Mouse (Mus musculus): Measurements from ENCODE around the gene Noct.
A peak's percentile ranks its signal among the peaks of the same experiment; 100 is the strongest.
"Not testable (repeated sequence)": the region's sequence is repeated elsewhere in the genome, so short reads cannot be mapped to it uniquely, and the experiment has no call there.

Noct gene

DNA sequence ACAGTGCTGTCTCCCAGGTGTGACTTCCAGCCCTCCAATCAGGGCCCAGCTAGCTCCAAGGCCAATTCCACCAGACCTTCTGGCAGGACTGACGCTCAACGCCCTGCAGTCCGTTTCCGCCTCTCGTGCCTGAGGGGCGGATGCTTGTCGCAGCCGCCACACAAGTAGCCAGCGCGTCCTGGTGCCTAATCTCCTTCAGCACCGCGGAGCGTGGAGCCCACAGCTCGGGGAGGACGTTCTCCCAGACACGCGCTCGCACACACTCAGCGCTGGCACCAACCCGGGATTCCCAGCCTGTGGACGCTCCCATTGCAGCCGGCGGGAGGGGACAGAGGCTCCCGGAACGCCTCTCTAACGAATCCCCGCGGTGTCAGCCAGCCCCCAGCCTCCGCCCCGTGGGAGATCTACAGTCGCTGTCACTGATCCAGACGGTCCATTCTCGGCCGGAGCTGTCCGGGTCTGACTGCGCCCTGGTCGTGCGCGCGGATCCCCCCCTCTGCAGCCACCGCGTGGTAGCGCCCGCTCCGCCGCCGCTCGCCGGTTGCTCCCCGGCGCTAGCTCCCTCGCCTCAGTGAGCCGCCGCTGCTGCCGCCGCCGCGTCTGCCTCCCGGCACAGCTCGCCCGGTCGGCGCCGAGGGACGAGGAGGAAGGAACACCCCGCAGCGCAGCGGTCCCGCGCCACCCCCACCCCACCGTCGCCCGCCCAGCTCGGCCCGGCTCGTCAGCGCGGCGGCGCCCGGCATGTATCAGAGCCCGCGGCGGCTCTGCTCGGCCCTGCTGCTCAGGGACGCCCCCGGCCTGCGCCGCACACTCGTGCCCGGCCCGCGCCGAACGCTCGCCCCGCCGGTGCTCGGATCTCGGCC, at the start of gene Noct:
TSS of gene Noct (plus strand) at position 85 of the 863 bp plus-strand sequence.
- peak; percentile 87 to 88 for DNase-seq

DNA sequence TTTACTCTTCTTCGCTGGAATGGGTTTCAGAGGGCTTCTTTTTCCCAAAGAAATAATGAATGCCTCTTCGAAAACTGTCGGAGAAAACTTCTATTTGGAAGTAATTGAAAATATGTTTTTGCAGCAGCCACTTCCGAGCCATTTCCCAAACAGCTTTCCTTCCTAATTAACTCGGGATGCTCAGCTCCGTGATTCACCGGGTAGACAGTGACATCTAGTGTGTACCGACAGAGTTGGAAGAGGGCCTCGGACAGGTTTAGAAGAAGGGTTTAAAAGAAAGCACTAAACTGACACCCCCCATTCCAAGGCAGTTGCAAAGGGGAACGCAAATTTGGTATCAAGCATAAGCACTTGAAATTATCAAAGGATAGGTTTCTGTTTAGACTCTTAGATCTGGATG, 46.1 kb upstream of the Noct start:
- DNase-seq: no peak

DNA sequence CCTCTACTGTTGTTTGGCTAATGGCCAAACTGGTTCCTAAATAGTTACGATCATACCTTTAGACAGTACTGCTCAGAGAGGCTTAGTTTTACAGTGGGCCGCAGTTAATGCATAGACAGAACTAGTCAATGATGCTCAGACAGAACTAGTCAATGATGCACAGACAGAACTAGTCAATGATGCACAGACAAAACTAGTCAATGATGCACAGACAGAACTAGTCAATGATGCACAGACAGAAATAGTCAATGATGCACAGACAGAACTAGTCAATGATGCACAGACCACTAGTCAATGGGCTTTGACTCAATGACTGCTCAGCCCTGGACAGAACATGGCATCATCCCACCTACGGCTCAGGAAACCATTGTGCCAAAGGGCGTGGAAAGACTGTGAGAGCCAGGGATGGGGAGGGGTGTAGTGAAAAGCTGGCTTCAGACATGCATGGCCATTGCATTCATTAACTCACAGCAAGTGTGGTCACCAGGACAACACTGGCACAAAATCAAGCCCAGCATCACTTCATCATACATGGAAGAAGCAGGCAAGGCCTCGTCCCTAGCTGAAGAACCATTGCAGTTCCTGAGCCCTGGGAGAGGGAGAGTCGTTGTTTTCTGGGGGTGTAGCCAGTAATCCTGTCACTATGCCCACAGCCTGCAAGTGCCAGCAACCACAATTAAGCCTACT, 44.6 kb upstream of the Noct start:
- DNase-seq: no peak

DNA sequence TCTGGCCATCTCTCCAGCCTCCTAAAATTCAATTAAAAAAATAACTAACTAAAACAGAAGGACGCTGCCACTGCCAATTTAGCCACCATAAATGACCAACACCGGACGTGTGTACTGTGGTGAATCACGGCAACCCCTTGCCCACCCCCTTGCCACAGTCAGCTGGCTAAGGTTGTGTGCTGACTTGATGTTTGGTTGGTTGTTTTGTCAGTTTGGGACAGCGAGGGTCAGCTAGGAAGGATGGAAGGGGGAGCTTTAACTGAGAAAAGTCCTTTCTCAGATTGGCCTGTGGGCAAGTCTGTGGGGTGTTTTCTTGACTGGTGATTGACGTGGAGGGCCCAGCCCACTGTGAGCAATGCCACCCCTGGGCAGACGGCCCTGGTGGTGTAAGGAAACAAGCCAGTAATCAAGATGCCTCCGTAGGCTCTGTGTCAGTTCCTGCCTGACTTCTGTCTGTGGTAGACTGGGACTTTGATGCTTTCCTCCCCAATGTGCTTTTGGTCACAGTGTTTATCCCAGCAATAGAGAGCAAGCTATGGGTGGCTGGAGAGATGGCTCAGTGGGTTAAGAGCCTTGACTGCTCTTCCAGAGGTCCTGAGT, 43.8 kb upstream of the Noct start:
- no peak for DNase-seq

DNA sequence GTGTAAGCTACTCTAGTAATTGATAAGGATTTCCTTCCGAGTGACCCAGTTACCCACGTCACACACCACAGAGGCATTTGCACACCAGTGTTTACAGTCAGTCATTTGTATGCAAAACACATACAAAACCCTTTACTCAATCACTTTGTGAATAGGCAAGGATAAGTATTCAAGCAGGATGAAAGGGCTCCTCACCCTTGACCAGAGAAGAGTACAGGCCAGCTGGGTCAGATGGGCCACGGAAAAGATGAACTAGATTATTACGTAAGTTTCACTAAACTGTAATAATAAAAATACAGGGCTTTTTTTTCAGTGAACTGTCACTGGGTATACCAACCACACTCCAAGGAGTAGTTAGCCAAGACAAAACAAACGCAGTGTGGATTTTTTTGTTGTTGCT, 41.8 kb upstream of the Noct start:
- DNase-seq: no peak

DNA sequence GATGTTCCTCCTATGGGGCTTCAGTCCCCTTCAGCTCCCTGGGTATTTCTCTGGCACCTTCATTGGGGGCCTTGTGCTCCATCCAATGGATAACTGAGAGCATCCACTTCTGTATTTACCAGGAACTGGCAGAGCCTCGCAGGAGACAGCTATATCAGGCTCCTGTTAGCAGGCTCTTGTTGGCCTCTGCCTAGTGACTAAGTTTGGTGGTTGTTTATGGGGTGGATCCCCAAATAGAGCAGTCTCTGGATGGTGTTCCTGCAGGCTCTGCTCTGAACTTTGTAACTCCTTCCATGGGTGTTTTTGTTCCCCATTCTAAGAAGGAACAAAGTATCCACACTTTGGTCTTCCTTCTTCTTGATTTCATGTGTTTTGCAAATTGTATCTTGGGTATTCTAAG, 40.7 kb upstream of the Noct start:
- not testable (repeated sequence) for DNase-seq

DNA sequence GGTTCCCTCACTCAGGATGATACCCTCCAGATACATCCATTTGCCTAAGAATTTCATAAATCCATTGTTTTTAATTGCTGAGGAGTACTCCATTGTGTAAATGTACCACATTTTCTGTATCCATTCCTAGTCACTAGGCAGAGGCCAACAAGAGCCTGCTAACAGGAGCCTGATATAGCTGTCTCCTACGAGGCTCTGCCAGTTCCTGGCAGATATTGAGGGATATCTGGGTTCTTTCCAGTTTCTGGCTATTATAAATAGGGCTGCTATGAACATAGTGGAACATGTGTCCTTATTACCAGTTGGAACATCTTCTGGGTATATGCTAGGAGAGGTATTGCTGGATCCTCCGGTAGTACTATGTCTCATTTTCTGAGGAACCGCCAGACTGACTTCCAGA, 40.3 kb upstream of the Noct start:
- not testable (repeated sequence) for DNase-seq

DNA sequence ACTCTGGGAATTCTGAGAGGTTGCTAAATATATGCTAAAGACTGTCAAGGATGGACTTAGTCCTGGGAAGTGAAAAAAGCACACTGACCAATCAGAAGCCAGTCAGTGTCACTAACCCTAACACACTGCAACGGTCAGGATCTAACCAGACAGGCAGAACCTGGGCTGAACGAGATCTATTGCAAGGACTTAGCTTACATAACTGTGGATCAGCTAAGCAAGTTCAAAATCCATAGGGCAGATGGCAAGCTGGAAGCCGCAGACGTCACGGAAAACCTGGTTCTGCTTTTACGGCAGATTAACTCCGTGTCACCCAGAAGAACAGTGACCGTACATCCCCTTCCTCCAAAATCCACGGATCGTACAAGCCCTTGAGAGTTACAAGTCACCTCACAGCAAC, 39.5 kb upstream of the Noct start:
- DNase-seq: peak; percentile 85 to 90

DNA sequence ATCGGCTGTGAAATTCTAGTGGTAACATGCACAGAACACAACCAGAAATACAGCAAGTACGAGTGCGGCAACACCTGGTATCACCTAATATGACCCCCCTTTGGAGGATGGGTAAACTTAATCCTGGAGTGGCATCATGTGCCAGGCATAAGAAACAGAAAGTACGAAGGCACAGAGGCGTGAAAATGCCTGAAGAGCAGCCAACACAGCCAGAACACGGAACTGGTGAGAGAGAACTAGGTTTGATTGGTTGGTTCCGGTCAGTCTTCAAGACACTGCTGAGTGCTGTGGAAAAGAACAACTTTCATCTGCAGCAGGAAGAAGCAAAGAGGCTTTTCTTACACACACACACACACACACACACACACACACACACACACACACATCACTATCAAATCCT, 38.8 kb upstream of the Noct start:
- peak; percentile 77 to 84 for DNase-seq

DNA sequence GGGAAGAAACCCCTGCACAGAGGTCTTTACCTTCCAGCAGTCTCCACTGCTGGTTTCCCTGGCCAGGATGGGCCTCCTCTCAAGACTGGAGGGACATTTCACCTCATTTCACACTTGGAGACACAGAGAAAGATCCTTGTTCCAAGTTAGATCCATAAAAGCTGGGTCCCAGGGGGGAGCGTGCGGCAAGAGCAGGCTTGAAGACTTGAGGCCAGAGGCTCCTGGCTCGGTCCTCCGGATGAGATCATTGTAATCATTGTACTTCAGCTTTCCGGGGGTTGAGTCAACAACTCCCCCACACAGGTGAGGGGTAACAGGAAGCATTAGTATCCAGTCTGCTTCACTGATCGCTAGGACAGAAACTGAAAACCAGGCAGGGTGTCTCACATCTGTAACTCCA, 30.2 kb upstream of the Noct start:
- DNase-seq: peak in 1 of 2 experiments; percentile 34

DNA sequence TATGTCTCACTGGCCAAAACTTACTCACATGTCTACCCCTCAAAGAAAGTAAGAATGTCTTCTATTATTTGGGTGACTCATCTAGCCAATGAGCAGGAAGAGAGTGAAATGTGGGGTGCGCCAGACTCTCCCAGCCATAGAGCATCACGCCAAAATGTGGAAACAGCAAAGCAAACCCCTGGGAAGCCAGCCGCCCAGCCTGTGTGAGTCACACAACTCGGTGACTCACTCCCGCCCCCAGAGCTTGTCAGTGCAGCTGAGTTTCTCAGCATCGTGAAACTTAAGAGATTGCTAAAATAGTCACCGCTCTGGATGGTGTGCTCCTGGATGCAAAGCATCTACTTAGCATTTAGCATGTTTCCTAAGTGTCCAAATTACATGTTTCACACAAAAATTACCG, 28.9 kb upstream of the Noct start:
- no peak for DNase-seq

DNA sequence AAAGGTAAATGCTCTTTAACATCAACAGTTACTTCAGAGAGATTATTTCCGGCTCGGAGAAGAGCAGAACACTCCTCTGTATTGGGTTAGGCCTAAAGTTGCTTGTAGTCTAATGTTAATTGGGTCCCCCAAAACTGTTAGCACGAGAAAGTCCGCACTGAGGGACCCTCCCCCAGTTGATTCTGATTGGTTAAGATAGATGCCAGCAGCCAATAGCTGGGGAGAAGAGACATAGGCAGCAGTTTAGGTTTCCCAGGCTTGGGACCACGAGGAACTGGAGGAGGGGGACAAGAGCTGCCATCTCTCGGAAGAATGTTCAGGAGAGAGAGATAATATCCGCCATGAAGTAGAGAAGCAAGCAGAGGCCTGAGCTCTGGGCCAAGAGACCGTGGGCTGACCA, 28.5 kb upstream of the Noct start:
- DNase-seq: no peak

DNA sequence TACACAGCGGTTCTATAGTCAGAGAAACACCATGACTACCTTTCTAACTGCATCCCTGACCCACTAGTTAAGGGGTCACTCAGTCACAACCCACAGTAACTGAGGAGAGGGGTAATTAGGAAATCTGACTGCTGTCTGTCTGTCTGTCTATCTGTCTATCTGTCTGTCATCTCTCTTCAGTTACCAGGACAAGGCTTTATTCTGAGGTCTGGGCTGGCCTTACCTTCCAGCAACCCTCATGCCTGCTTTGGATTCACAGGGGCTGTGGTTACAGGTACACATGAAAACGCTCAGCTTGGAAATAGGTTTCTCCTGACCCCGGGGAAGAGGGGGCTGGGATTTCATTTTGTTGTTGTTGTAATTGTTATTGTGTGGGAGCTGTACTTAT, 27.5 kb upstream of the Noct start:
- no peak for DNase-seq

DNA sequence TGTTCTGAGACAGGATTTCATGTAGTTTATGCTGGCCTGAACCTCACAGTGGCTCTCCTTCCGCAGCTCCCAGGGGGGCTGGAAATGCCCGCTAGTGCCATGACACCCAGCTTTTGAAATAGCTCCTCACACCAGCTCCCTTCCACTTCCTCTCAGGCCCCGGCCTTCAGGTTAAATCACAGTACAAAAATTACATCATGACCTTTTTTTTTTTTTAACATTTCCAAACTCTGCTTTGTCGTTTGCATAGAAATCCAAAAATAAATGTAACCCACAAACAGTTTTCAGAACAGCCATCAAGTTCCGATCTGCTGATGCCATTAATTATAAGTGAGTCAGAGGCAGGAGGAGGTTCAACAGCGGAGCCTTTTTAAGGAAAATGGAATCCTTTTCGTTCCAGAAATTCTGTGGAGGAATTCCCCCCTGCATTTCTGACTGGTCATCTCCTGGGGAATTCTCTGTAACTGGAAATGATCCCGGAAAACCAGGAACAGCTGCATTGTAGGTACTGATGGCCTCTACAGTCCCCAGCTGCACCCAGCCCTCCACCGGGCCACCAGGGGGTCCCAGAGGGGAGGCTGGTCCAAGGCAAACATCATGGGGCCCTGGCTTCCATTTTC, 27.0 kb upstream of the Noct start:
- peak; percentile 29 to 33 for DNase-seq

DNA sequence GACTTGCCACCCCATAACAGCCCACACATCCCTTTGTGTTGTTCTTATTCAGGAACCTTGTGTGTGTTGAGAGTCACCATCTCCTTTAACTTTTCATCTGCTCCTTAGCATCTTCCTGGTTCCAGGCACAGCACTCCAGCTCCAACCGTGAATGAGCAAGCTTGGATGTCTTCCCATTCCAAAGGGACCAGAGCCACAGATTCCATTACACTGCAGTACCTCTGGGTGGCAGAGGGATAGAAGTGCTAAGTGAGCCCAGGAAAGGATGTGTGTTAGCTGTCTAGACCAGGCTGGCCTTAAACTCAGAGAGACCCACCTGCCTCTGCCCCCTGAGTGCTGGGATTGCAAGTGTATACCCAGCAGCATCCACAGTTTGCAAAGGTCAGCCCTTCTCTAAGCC, 26.0 kb upstream of the Noct start:
- no peak for DNase-seq

DNA sequence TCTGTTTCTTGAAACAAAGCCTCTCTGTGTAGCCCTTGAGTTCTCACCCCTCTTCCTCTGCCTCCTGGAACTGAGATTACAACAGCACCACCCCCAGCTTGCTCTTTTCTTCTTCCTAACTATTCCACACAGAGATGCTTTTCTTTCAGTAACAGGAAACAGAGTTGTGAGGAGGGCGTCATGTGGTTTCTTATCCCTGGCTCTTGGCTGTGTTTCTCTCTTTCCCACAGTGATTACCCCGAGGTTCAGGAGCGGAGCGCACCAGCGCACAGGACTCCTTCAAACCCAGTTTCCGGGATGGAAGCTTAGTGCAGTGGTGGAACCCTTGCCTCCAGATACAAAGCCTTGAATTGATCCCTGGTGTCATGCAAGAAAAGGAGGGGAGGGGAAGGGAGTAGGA, 25.1 kb upstream of the Noct start:
- no peak for DNase-seq

DNA sequence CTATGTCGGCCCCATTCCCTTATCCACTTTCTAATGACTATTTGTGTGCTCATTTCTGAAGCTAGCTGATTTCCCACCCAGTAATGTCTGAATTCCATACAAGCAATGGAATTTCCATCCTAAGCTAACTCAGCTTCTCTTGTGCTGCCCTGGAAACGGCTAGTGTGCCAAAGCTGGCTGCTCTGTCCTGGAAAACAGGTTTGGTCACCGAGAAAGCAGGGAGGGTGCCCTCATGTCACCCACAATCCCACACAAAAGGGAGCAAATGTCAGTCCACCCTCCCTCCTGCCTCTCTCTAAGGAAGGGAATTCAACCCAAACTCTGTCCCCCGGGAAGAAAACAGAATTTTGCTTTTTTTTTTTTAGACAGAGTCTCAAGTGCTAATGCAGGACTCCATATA, 23.9 kb upstream of the Noct start:
- peak; percentile 32 to 62 for DNase-seq

DNA sequence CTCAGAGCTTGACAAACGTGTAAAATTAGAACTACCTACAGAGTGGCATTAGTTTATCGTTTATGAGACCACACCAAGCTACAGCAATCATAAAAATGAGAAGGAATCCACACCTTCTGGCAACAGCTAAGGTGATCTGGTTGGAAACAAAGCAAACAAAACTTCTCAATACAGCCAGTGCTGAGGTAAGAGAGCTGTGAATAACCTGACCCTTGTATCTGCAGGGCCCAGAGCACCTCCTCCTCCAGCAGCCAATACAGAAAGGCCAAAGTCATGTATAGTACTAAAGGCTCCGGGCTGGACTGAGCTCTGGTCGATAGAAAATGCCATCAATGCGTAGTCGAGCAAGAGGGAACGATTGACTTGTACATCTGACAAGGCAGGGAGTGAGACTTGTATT, 23.4 kb upstream of the Noct start:
- no peak for DNase-seq

DNA sequence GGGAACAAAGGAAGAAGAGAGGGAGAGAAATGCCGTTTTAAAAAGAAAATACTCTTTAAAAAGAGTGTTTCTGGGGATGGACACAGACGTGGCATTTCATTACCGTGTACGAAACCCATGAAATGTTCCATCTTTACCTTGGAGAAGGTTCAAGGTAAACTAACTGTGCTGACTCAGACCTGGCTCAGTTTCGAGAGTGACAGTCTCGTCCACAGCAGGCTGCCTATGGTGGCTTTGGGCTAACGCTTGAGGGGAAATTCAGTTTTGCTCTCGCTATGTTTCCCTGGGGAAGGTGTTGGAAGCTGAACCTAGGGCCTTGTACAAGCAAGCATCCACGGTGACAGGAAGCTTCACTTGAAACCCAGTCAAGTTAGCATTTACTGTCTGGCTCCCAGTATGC, 22.3 kb upstream of the Noct start:
- no peak for DNase-seq

DNA sequence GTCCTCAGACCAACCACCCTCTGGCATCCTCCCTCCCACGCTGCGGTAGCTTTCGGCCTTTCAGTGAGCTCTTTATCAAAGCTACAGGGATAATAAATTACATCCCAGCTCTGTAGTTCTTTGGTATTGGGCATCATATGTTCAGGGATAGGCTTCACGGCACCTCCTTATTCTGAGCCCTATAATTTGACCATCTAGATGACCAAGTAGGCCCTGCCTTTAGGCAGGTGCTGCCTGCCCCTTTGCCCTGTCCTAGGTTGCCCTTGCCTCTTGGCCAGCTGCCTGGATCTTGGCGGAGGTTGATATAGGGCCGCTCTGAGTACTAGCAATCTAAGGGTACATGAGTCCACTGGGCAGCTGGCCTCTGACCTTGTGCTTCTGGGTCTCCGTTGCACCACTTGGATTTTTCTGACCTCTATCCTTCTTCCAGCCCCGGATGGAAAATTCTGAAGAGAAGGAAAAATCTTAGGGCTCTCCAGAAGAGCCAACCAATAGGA, 21.7 kb upstream of the Noct start:
- DNase-seq: peak; percentile 87 to 91

DNA sequence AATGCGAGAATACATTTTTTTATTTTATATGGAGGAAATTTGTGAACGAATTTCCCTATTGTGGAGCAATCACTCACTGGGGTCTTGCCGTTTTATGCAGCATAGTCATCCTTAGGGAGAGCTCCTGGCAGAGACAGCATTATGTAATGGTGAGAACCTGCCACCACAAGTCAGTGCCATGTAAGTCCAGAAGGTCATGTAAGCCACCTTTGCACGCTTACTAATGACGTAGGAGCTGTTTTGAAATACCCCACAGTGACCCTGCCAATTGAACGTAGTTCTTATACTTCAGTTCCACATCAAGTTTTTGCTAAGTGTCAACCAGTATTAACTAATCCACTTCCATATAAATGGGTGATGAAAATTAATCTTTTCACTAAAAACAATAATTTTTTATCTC, 20.3 kb upstream of the Noct start:
- DNase-seq: peak in 1 of 2 experiments; percentile 29

DNA sequence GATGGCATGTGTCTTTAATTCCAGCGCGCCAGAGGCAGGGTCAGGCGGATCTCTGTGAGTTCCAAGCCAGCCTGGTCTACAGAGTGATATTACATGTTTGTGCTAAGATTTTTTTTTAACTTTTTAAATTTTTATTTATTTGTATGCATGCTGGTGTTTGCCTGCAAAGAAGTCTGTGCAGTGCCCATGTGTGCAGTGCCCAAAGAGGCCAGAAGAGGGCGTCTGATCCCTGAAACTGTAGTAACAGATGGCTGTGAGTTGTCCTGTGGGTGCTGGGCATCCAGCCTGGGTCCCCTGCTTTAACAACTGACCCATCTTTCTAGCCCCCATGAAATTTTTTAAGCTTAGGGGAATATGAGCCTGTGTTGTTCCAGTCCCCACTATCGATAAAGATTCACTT, 19.8 kb upstream of the Noct start:
- peak in 1 of 2 experiments; percentile 27 for DNase-seq

DNA sequence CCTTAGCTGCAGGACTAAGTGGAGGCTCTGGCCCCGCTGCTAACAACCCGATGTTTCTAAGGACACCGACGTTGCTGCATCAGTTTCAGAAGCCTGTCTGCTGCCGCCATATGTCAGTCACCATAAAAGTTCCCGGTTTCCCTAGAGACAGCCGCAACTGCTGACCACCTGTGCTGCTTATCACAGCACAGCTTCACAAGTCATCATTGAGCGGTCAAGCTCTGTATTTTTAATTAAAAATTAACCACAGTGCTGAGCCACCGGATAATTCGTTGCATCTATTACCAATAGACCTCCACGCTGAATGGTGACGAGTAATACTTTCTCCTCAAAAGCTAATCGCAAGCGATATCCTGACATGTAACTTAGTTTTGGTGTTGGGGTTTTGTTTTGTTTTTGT, 19.4 kb upstream of the Noct start:
- peak in 1 of 2 experiments; percentile 18 for DNase-seq

Measured in kidney, adult 8-10 months (tissue).